In genomic region chr19:48259223-48259622, GRCm38 (mm10) we compare ENCODE assay signal across 14 mouse cellular contexts. TPM values are rescaled to one million over a fixed set of nuclear protein-coding genes. Genes with fewer than 3 reads are reported as not detected.
DNase-seq lines count a peak whose midpoint lies in the region; ATAC-seq lines count a peak whose summit lies in the region.
"Had no signal": no experiment of that assay in that cellular context is flagged by ENCODE, and none has a peak within 500 bp of the region (broad histone marks: within the 10 kb centered on the region; RNA-seq: fewer than 3 reads in every experiment).

No protein-coding gene starts in this region.

- H3K27me3 ChIP-seq in hindbrain, embryonic 11.5 days (ENCODE audit: control insufficient read depth, insufficient read depth, low read length), result no peaks in the 10 kb centered on the region
- H3K27me3 ChIP-seq in hindbrain, embryonic 14.5 days (ENCODE audit: control insufficient read depth, insufficient read depth, low read length), result no peaks in the 10 kb centered on the region
- no peaks in the 10 kb centered on the region for H3K27me3 ChIP-seq in embryonic facial prominence, embryonic 11.5 days (ENCODE audit: control insufficient read depth, insufficient read depth, low read length)
- H3K27me3 ChIP-seq: CH12.LX; limb, embryonic 12.5 days; midbrain, embryonic 13.5 days had no signal

- no peaks in the 10 kb centered on the region for H3K36me3 ChIP-seq in hindbrain, embryonic 11.5 days (ENCODE audit: control insufficient read depth, insufficient read depth, low read length)
- no peaks in the 10 kb centered on the region for H3K36me3 ChIP-seq in hindbrain, embryonic 14.5 days (replicated peaks; ENCODE audit: control insufficient read depth, insufficient read depth)
- H3K36me3 ChIP-seq in embryonic facial prominence, embryonic 11.5 days (replicated peaks; ENCODE audit: control insufficient read depth, insufficient read depth, low read depth, low read length), result no peaks in the 10 kb centered on the region
- H3K36me3 ChIP-seq: limb, embryonic 12.5 days; midbrain, embryonic 13.5 days had no signal

- 79% methylated on average over 7 of the region's 7 CpGs for WGBS in hindbrain, embryonic 11.5 days
- 71% methylated on average over 7 of the region's 7 CpGs for WGBS in hindbrain, embryonic 14.5 days
- WGBS in embryonic facial prominence, embryonic 11.5 days, result 68% methylated on average over 7 of the region's 7 CpGs

- H3K4me2 ChIP-seq in hindbrain, embryonic 11.5 days (replicated peaks; ENCODE audit: low read depth, low read length), result no peak overlapping the region
- no peak overlapping the region for H3K4me2 ChIP-seq in hindbrain, embryonic 14.5 days (replicated peaks)
- H3K4me2 ChIP-seq in embryonic facial prominence, embryonic 11.5 days (ENCODE audit: low read depth, low read length), result no peak overlapping the region
- H3K4me2 ChIP-seq: limb, embryonic 12.5 days; midbrain, embryonic 13.5 days had no signal

- peak; percentile 31 for DNase-seq in hindbrain, embryonic 11.5 days (ENCODE audit: low spot score)
- no peak for DNase-seq in hindbrain, embryonic 14.5 days (ENCODE audit: low spot score)
- peak; percentile 72 for DNase-seq in right cerebral cortex, adult 2 months (ENCODE audit: low spot score in 2 of 2)
- no peak for DNase-seq in right cerebral cortex, postnatal 4 days
- peak; percentile 73 for DNase-seq in embryonic facial prominence, embryonic 11.5 days (ENCODE audit: low spot score)
- no peak for DNase-seq in cerebellum, adult 8-10 months
- no peak for DNase-seq in adrenal gland, adult 8-10 months
- DNase-seq: cerebellum, postnatal 25 days; spleen, adult 18-20 months had no signal

- no peak overlapping the region for H3K9ac ChIP-seq in hindbrain, embryonic 11.5 days (ENCODE audit: low read depth, low read length)
- no peak overlapping the region for H3K9ac ChIP-seq in hindbrain, embryonic 14.5 days
- H3K9ac ChIP-seq in embryonic facial prominence, embryonic 11.5 days (replicated peaks; ENCODE audit: low read length), result no peak overlapping the region
- H3K9ac ChIP-seq: limb, embryonic 12.5 days; midbrain, embryonic 13.5 days had no signal

- H3K27ac ChIP-seq in hindbrain, embryonic 11.5 days (ENCODE audit: low read depth, low read length), result no peak overlapping the region
- H3K27ac ChIP-seq in hindbrain, embryonic 14.5 days, result no peak overlapping the region
- no peak overlapping the region for H3K27ac ChIP-seq in embryonic facial prominence, embryonic 11.5 days (replicated peaks; ENCODE audit: low read depth, low read length)
- H3K27ac ChIP-seq: limb, embryonic 12.5 days; midbrain, embryonic 13.5 days had no signal

- H3K4me3 ChIP-seq in hindbrain, embryonic 11.5 days (ENCODE audit: low read depth, low read length), result no peak overlapping the region
- no peak overlapping the region for H3K4me3 ChIP-seq in hindbrain, embryonic 14.5 days (replicated peaks; ENCODE audit: low read length)
- H3K4me3 ChIP-seq in embryonic facial prominence, embryonic 11.5 days (ENCODE audit: low read depth, low read length), result no peak overlapping the region
- H3K4me3 ChIP-seq: limb, embryonic 12.5 days; midbrain, embryonic 13.5 days had no signal

- H3K9me3 ChIP-seq in hindbrain, embryonic 11.5 days (ENCODE audit: control insufficient read depth, low read length), result no peaks in the 10 kb centered on the region
- no peaks in the 10 kb centered on the region for H3K9me3 ChIP-seq in hindbrain, embryonic 14.5 days (ENCODE audit: control insufficient read depth, low read length)
- H3K9me3 ChIP-seq in embryonic facial prominence, embryonic 11.5 days (replicated peaks; ENCODE audit: control insufficient read depth, low read length), result no peaks in the 10 kb centered on the region
- H3K9me3 ChIP-seq: limb, embryonic 12.5 days; midbrain, embryonic 13.5 days had no signal

- H3K4me1 ChIP-seq in hindbrain, embryonic 11.5 days (replicated peaks; ENCODE audit: control insufficient read depth, insufficient read depth, low read length), result no peaks in the 10 kb centered on the region
- no peaks in the 10 kb centered on the region for H3K4me1 ChIP-seq in hindbrain, embryonic 14.5 days (replicated peaks; ENCODE audit: control insufficient read depth, insufficient read depth, low read length)
- no peaks in the 10 kb centered on the region for H3K4me1 ChIP-seq in embryonic facial prominence, embryonic 11.5 days (ENCODE audit: control insufficient read depth, insufficient read depth, low read length)
- H3K4me1 ChIP-seq: limb, embryonic 12.5 days had no signal

- ATAC-seq in hindbrain, embryonic 11.5 days (ENCODE audit: low FRiP score), result no peak
- ATAC-seq in hindbrain, embryonic 14.5 days (ENCODE audit: low FRiP score), result no peak
- no peak for ATAC-seq in embryonic facial prominence, embryonic 11.5 days (replicated peaks; ENCODE audit: insufficient number of reproducible peaks, low FRiP score, low TSS enrichment, low read depth)
- ATAC-seq: activated CD4-positive, CD25-positive, alpha-beta regulatory T cell, adult 4 months; midbrain, embryonic 13.5 days had no signal

RNA-seq across cellular contexts. Expression of gene Sorcs3, which starts 53.4 kb away (rescaled TPM):
- 4.3 and 4.8 TPM in 2 replicates for polyA plus RNA-seq in hindbrain, embryonic 11.5 days (2014; fragmentation: Nextera tagmentation; extraction: Ambion mirVana)
- polyA plus RNA-seq in hindbrain, embryonic 14.5 days (2014; fragmentation: Nextera tagmentation; extraction: Ambion mirVana), result 16.9 and 20.2 TPM in 2 replicates
- 0.94 and 1.2 TPM in 2 replicates for polyA plus RNA-seq in embryonic facial prominence, embryonic 11.5 days (2014; fragmentation: Nextera tagmentation; extraction: Ambion mirVana)
- total RNA-seq in adrenal gland, adult 8-10 months (2022), result under 1 TPM in 1 of 4 experiments, not detected in 3; 0.20 TPM
- total RNA-seq: CH12.LX; heart, postnatal 25 days had no signal
- polyA plus RNA-seq: activated CD4-positive, CD25-positive, alpha-beta regulatory T cell, adult 4 months had no signal

Comparison
In these comparisons a context has a peak if more than half of its experiments do, and no peak if none do; other contexts are left out.
1. DNase-seq: peak in hindbrain, embryonic 11.5 days (single experiment), right cerebral cortex, adult 2 months (2 of 2) and embryonic facial prominence, embryonic 11.5 days (single experiment); none in hindbrain, embryonic 14.5 days (single experiment), right cerebral cortex, postnatal 4 days (single experiment), cerebellum, adult 8-10 months (single experiment) and adrenal gland, adult 8-10 months (single experiment).